Mouse (Mus musculus): ENCODE results near the gene Tenm3. TPM values are rescaled to one million over a fixed set of nuclear protein-coding genes. Genes with fewer than 3 reads are reported as not detected.

The Tenm3 gene
- total and polyA plus RNA-seq, 3 experiments, result 0.03 to 0.08 (median 0.07) TPM

- Histone ChIP-seq H3K36me3 (replicated peaks in 1 of 2; ENCODE audit: control insufficient read depth in 1 of 2, insufficient read depth in 1 of 2, low read length in 1 of 2) (no peaks in the 10 kb centered on the region), H3K27me3 (replicated peaks) (no peaks in the 10 kb centered on the region), H3K4me2 (ENCODE audit: insufficient read depth, low read depth, poor library complexity, severe bottlenecking) (no peak overlapping the region), H3K79me2 (replicated peaks; ENCODE audit: control insufficient read depth, extremely low read depth, insufficient read depth, poor library complexity, severe bottlenecking) (no peaks in the 10 kb centered on the region), H3K4me3 (replicated peaks in 1 of 3; ENCODE audit: low read depth in 2 of 3, low read length in 2 of 3, poor library complexity in 1 of 3) (no peak overlapping the region), H3K9me3 (replicated peaks; ENCODE audit: low read length) (peaks cover 89% of the 10 kb centered on the region), H3K4me1 (ENCODE audit: control insufficient read depth in 1 of 2, insufficient read depth in 2 of 2) (no peaks in the 10 kb centered on the region), H3K9ac (ENCODE audit: insufficient read depth, low read depth) (no peak overlapping the region), H3K27ac (ENCODE audit: insufficient read depth, low read depth) (no peak overlapping the region)
- TF ChIP-seq MAZ (IDR thresholded peaks at IDR 0.05; ENCODE audit: low read depth, low read length) (no peak), RAD21 (IDR thresholded peaks at IDR 0.05; ENCODE audit: low read depth, low read length) (no peak), IRF4 (IDR thresholded peaks at IDR 0.05; ENCODE audit: low read depth, low read length) (no peak), ZC3H11A (IDR thresholded peaks at IDR 0.05; ENCODE audit: low read depth, low read length) (no peak), JUN (IDR thresholded peaks at IDR 0.05; ENCODE audit: insufficient read depth, low read depth, low read length) (no peak)
- in situ Hi-C loops (cut with MboI; ENCODE audit: low pct_ligation_motif_present, low pct_unique_long_range_greater_than_20kb, low sequenced_read_pairs) (loop anchor here (25.0 kb wide), 1 partner anchor 322 kb away; no protein-coding TSS in a partner anchor), dilution Hi-C loops (cut with MboI; ENCODE audit: extremely low pct_ligation_motif_present, extremely low pct_unique_long_range_greater_than_20kb, low sequenced_read_pairs) (no loop called here)
- no peak for DNase-seq (ENCODE audit: extremely low read depth)
Measured at GRCm38 (mm10) chr8:48215071-48215501, 628.7 kb downstream of the Tenm3 start.

GRCm38 (mm10) chr8:48214386-48214785, 629.4 kb downstream of the Tenm3 start:
- no peaks in the 10 kb centered on the region for H3K79me2 ChIP-seq (replicated peaks; ENCODE audit: control insufficient read depth, extremely low read depth, insufficient read depth, poor library complexity, severe bottlenecking)
- H3K27me3 ChIP-seq (replicated peaks), result no peaks in the 10 kb centered on the region
- H3K4me2 ChIP-seq (ENCODE audit: insufficient read depth, low read depth, poor library complexity, severe bottlenecking), result no peak overlapping the region
- H3K4me1 ChIP-seq (ENCODE audit: control insufficient read depth in 1 of 2, insufficient read depth in 2 of 2), result no peaks in the 10 kb centered on the region
- H3K36me3 ChIP-seq (replicated peaks in 1 of 2; ENCODE audit: control insufficient read depth in 1 of 2, insufficient read depth in 1 of 2, low read length in 1 of 2), result no peaks in the 10 kb centered on the region
- no peak overlapping the region for H3K4me3 ChIP-seq (replicated peaks in 1 of 3; ENCODE audit: low read depth in 2 of 3, low read length in 2 of 3, poor library complexity in 1 of 3)
- TF ChIP-seq ZNF384 (IDR thresholded peaks at IDR 0.05; ENCODE audit: low read depth, low read length) (no peak), GABPA (IDR thresholded peaks at IDR 0.05; ENCODE audit: insufficient replicate concordance, low read depth, low read length) (no peak), SIN3A (IDR thresholded peaks at IDR 0.05; ENCODE audit: low read length) (no peak), TBP (conservative IDR thresholded peaks at IDR 0.05; ENCODE audit: low read depth, low read length) (no peak), NELFE (IDR thresholded peaks at IDR 0.05; ENCODE audit: low read depth, low read length) (no peak), ZMIZ1 (IDR thresholded peaks at IDR 0.05; ENCODE audit: low read depth, low read length) (no peak), ELF1 (IDR thresholded peaks at IDR 0.05; ENCODE audit: low read depth, low read length) (no peak), UBTF (IDR thresholded peaks at IDR 0.05; ENCODE audit: low read depth, low read length) (no peak), IRF4 (IDR thresholded peaks at IDR 0.05; ENCODE audit: low read depth, low read length) (no peak), ETS1 (conservative IDR thresholded peaks at IDR 0.05; ENCODE audit: low read depth, low read length) (no peak)
- no peak for DNase-seq (ENCODE audit: extremely low read depth)
- no peak overlapping the region for H3K27ac ChIP-seq (ENCODE audit: insufficient read depth, low read depth)
- H3K9ac ChIP-seq (ENCODE audit: insufficient read depth, low read depth), result no peak overlapping the region
- in situ Hi-C loops (cut with MboI; ENCODE audit: low pct_ligation_motif_present, low pct_unique_long_range_greater_than_20kb, low sequenced_read_pairs) (loop anchor here (25.0 kb wide), 1 partner anchor 323 kb away; no protein-coding TSS in a partner anchor), dilution Hi-C loops (cut with MboI; ENCODE audit: extremely low pct_ligation_motif_present, extremely low pct_unique_long_range_greater_than_20kb, low sequenced_read_pairs) (no loop called here)
- peaks cover 85% of the 10 kb centered on the region for H3K9me3 ChIP-seq (replicated peaks; ENCODE audit: low read length)

Data from CH12.LX (cell line).